Mouse (Mus musculus) CD4-positive helper T cell, adult 2 months (primary cell): ENCODE measurements around the gene Eef2.

Experiments
- DNase-seq: peaks from one replicate; pipeline ENCODE4 v3.0.0-alpha.2; 2012; ENCODE audit warnings: low read depth, missing footprints, low spot score

Gene Eef2

GRCm38 (mm10) chr10:81180946-81181345 lies 4.5 kb downstream of the Eef2 start:
- DNase-seq = no peak

- peak; percentile 37 for DNase-seq
Observed at GRCm38 (mm10) chr10:81181860-81182259, 5.4 kb downstream of the Eef2 start.

- DNase-seq = peak; percentile 99
Observed at GRCm38 (mm10) chr10:81182336-81183333, 6.2 kb downstream of the Eef2 start, which contains the start of gene Dapk3. Dapk3 (plus strand) TSS chr10:81183005.

DNA sequence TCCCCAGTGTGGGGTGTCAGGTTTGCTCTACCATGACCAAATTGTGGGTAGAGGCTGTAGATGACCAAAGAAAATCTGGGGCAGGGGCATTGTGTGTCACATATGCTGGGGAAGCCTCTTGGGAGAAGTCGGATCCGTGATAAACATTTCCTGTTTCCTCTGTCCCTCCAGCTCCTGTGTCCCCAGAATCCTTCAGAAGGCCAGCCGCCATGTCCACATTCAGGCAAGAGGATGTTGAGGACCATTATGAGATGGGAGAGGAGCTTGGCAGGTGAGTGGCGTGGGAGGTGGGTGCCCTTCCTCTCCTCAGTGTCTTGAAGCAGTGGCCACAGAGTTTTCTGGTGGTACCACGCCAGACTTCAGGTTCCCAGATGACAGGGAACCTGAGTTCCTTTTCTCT lies 7.4 kb downstream of the Eef2 start, which contains the start of gene 4930442H23Rik:
4930442H23Rik (minus strand) TSS at position 45 of the 400 bp plus-strand sequence.
- no peak for DNase-seq

DNA sequence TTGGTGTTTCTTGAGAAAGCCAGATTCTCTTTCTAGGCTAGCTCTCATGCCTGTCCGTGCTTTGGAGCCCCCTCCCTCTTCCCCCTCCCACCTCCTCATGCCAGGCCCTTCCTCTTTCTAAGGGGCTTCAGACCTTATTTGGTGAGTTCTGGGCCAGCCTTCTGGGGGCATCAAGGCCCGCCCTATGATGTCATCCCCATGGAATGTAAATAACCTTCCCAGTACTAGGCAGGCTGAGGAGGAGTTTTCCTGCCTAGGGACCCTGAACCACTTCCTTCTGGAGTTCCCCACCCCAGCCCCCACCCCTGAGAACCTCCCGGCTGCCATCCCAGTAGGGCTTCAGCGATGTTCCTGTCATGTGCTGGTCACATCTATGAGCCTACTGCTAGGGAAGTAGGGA lies 8.3 kb downstream of the Eef2 start:
- no peak for DNase-seq

DNA sequence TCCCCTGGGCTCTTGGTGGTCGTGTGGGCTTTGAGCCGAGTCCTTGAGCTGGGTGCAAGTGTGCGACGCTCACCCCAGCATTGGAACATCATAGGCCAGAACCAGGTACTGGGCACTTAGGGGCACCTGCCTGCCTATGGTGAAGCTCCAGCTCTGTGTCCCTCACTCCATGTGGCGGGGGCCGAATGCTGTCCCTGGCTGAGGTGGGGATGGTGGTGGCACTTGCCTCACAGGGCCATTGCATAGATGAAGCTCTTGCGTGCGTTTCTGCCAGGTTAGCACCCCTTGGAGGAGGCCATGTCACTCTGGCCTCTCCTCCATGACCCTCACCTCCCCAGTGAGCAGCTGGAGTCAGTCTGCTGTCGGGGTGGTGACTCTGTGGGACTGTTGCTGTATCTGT lies 10.7 kb downstream of the Eef2 start:
- DNase-seq = no peak

DNA sequence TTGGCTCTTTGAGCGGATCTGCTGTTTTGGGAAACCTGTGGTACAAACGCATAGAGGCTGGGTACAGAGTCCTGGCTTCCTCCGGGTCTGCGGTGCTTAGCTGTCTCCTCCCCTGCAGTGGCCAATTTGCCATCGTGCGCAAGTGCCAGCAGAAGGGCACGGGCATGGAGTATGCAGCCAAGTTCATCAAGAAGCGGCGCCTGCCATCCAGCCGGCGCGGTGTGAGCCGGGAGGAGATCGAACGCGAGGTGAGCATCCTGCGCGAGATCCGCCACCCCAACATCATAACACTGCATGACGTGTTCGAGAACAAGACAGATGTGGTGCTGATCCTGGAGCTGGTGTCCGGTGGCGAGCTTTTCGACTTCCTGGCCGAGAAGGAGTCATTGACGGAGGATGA lies 13.4 kb downstream of the Eef2 start:
- no peak for DNase-seq

GRCm38 (mm10) chr10:81190236-81190911 lies 13.9 kb downstream of the Eef2 start:
- peak; percentile 40 for DNase-seq

- no peak for DNase-seq
Observed at GRCm38 (mm10) chr10:81190912-81191321, 14.5 kb downstream of the Eef2 start.

GRCm38 (mm10) chr10:81191342-81191982 lies 15.0 kb downstream of the Eef2 start:
- DNase-seq = no peak

- DNase-seq = peak; percentile 95
Observed at GRCm38 (mm10) chr10:81192270-81192967, 16.0 kb downstream of the Eef2 start.

GRCm38 (mm10) chr10:81192968-81193501 lies 16.6 kb downstream of the Eef2 start:
- DNase-seq = no peak

DNA sequence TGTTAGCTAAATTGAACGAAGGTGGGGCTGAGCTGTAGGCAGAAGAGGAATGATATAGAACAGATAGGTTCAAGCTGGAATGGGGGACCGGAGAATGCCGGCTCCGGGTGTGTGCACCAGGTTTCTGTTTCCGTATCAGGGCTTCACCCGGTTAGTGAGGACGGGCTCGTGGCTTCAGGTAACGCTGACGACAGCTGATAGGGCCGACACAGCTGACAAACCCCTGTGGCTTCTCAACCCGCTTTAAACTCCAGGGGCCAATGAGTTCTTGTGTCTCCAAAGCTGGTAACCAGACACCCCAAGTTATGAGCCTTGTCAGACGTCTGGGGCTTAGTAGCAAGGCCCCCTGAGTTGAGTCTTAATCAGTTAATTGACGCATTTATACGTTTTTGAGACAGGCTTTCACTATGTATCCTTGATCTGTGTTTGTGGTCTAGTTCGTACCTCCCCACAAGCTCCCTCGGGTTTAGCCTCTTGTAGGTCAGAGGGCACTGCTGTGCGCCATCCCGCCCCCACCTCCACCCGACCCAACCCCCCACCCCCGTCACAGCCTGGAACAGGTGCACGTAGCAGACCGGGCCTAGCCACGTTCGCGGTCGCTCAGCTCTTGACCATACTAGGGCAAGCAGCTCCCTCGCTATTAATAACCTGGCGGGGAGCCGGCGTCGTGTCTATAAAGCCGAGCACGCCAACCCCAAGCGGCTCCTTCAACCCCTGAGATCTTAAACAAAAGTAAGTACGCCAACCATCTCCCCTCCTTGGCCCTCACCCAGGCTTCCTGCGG lies 17.8 kb downstream of the Eef2 start:
- peak; percentile 79 for DNase-seq

GRCm38 (mm10) chr10:81195300-81195699 lies 18.9 kb downstream of the Eef2 start:
- no peak for DNase-seq

DNA sequence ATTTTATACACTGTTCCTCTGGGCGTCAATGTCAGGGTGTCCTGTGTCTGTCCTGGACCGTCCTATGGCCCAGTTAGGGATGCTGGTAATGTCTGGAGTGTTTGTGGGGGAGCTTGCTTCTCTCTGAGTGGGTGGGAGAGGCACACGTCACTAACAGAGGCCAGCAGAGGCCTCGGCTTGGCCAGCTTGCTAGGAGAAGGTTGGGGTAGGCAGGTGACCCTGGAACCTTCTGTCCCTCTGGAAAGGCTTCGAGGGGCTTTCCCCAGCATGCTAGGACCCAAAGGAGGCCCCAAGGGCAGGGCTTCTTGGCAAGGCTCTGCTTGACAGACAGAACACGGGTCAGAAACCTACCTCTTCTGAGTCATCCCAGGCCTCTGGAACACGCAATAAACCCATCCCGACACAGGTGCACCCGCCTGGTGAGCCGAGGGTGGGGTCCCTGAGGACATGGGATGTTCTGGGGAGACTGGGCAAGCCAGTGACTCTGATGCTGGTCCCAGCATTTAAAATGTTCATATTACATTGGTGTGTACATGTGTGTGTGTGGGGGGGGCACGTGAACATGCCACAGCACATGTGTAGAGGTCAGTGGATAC lies 20.1 kb downstream of the Eef2 start:
- DNase-seq = no peak

DNA sequence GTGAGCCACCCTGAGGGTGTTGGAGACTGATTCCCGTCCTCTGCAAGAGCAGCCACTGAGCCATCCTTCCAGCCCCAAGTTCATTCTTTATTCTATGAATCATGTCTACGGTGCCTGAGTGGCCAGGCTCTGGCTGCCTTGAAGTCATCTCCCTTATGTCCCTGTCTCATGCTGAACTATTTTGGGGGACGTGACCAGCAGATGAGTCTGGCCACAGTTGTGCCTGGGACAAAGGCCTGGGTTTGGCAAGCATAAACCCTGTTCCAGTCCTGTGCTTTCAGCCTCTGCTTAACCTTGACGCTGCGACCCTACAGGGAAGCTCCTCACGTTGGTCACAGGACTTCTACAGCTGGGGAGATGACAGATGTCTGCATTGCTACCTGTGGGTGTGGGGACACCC lies 20.9 kb downstream of the Eef2 start:
- no peak for DNase-seq

DNA sequence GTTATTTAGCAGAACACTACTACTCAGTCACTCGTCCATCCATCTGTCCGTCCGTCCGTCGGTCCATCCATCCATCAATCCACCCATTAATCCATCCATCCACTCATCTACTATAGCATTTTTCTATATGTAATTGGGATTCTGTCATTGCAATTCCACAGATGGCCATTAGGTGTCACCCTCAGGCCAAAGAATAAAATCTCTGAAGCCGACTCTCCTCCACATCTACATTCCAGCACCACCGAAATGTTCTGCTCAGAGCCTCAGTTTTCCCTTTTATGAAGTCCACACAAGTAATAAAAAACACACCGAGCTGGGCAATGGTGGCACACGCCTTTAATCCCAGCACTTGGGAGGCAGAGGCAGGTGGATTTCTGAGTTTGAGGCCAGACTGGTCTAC lies 21.8 kb downstream of the Eef2 start:
- peak; percentile 71 for DNase-seq

DNA sequence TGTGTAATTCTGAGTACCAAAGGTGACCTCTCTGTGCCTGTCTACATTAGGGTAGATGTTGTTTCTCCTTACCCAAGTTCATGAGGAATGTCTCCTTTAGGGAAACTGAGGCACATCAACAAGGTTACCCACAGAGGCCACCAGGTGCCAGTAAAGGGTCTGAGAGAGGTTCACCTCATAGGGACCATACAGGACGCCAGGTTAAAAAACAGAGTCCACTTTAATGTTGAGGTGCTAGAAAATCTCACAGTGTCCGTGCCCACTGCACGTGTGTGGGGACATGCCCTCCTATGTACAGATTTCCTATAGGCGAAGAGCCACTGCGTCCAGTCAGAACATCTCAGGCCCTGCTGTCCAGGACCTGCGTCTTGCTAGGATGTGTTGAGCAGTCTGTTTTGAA lies 22.6 kb downstream of the Eef2 start:
- no peak for DNase-seq

DNA sequence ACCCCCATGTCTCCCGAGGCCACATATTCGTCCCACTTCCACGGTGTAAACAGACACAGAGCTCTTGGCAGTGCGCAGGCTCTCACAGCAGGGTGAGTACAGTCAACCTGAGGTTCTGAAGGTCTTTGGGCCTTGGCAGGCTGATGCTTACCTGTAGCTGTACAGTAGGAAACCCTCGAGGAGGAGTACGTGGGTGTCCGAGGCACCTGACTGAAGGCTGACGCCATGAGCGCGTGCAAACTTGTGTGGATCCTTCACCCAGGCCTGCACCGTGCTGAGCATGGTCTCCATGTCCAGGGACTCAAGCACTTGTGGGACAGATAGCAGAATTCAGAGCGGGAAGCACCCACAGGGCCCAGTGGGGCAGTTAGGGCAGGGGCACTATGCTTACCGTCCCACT lies 23.7 kb downstream of the Eef2 start:
- no peak for DNase-seq
